In genomic region chr9:65502146-65502545, GRCm38 (mm10) we compare ENCODE assay signal across 9 mouse cellular contexts. TPM values are rescaled to one million over a fixed set of nuclear protein-coding genes. Genes with fewer than 3 reads are reported as not detected.
DNase-seq lines count a peak whose midpoint lies in the region; TF ChIP-seq lines count a peak whose summit lies in the region.
"Had no signal": no experiment of that assay in that cellular context is flagged by ENCODE, and none has a peak within 500 bp of the region (broad histone marks: within the 10 kb centered on the region; RNA-seq: fewer than 3 reads in every experiment).

No protein-coding gene starts in this region.

- TF ChIP-seq CTCF in brain, embryonic 14.5 days (IDR thresholded peaks at IDR 0.05; ENCODE audit: borderline replicate concordance, extremely low read depth, insufficient read depth, insufficient read length) = peak; percentile 60

- peak; percentile 27 for DNase-seq in adrenal gland, postnatal 14 days
- DNase-seq in adrenal gland, postnatal 25 days = no peak
- DNase-seq in kidney, postnatal 4 days = peak; percentile 47 to 64
- DNase-seq in kidney, adult 11 months = no peak
- peak; percentile 63 for DNase-seq in brain, embryonic 14.5 days (ENCODE audit: low read depth)
- peak; percentile 66 for DNase-seq in lung, postnatal 10 days
- no peak for DNase-seq in left cerebral cortex, adult 18-20 months (ENCODE audit: low spot score in 2 of 2)
- no peak for DNase-seq in right cerebral cortex, adult 18-20 months
- DNase-seq: liver, embryonic 13.5 days had no signal

- no peak for TF ChIP-seq POLR2A in brain, embryonic 14.5 days (IDR thresholded peaks at IDR 0.05; ENCODE audit: borderline replicate concordance, extremely low read depth, insufficient read depth, insufficient read length, poor library complexity, severe bottlenecking)

RNA-seq across cellular contexts. Expression of gene Ankdd1a, which starts 17.8 kb away (rescaled TPM):
- 0.41 TPM in 1 of 2 replicates, not detected in the other for total RNA-seq in adrenal gland, postnatal 14 days (2021)
- 2.1 and 3.5 TPM in 2 replicates for total RNA-seq in adrenal gland, postnatal 25 days (2021)
- polyA plus RNA-seq in brain, embryonic 14.5 days (2012; rRNA removed) = 1.2 and 2.1 TPM in 2 replicates
- total RNA-seq in left cerebral cortex, adult 18-20 months (2021) = 1 to 10 TPM; 2.3 to 3.7 TPM
- polyA plus RNA-seq: liver, embryonic 13.5 days had no signal

RNA-seq across cellular contexts. Expression of gene Spg21, which starts 41.4 kb away (rescaled TPM):
- 45.6 and 46.1 TPM in 2 replicates for total RNA-seq in adrenal gland, postnatal 14 days (2021)
- 42.3 and 54.8 TPM in 2 replicates for total RNA-seq in adrenal gland, postnatal 25 days (2021)
- polyA plus RNA-seq in brain, embryonic 14.5 days (2012; rRNA removed) = 58.8 and 62.0 TPM in 2 replicates
- total RNA-seq in left cerebral cortex, adult 18-20 months (2021) = 10 to 100 TPM; 27.6 to 34.9 TPM

Comparison
In these comparisons a context has a peak if more than half of its experiments do, and no peak if none do; other contexts are left out.
1. DNase-seq: peak in adrenal gland, postnatal 14 days (single experiment), kidney, postnatal 4 days (2 of 2), brain, embryonic 14.5 days (single experiment) and lung, postnatal 10 days (single experiment); none in adrenal gland, postnatal 25 days (single experiment), kidney, adult 11 months (single experiment), left cerebral cortex, adult 18-20 months (0 of 2) and right cerebral cortex, adult 18-20 months (single experiment).